ENCODE assay signal across 8 mouse cellular contexts in genomic region chr6:113623386-113623785, GRCm38 (mm10). TPM values are rescaled to one million over a fixed set of nuclear protein-coding genes. Genes with fewer than 3 reads are reported as not detected.
DNase-seq lines count a peak whose midpoint lies in the region; ATAC-seq lines count a peak whose summit lies in the region.

No protein-coding gene starts in this region.

- no peaks in the 10 kb centered on the region for H3K9me3 ChIP-seq in kidney, embryonic 15.5 days (replicated peaks)
- no peaks in the 10 kb centered on the region for H3K9me3 ChIP-seq in hindbrain, embryonic 16.5 days (ENCODE audit: control insufficient read depth, low read length)
- H3K9me3 ChIP-seq in midbrain, embryonic 16.5 days (replicated peaks; ENCODE audit: control insufficient read depth, low read length, poor library complexity, severe bottlenecking) = no peaks in the 10 kb centered on the region

- no peak overlapping the region for H3K9ac ChIP-seq in kidney, embryonic 15.5 days
- H3K9ac ChIP-seq in hindbrain, embryonic 16.5 days (ENCODE audit: low read depth, low read length) = peak overlapping the region; percentile 82
- H3K9ac ChIP-seq in midbrain, embryonic 16.5 days (ENCODE audit: low read depth, low read length) = no peak overlapping the region

- 0 out of 2 replicates have a peak, but pooled peaks have one; percentile 17 for ATAC-seq in kidney, embryonic 15.5 days (replicated peaks; ENCODE audit: low FRiP score)
- ATAC-seq in hindbrain, embryonic 16.5 days = no peak
- ATAC-seq in midbrain, embryonic 16.5 days = no peak; the same call in 1 of the 2 replicates
- no peak for ATAC-seq in granulocyte monocyte progenitor cell, adult 5-6 weeks (replicated peaks; ENCODE audit: poor library complexity, severe bottlenecking)

- no peaks in the 10 kb centered on the region for H3K27me3 ChIP-seq in kidney, embryonic 15.5 days
- no peaks in the 10 kb centered on the region for H3K27me3 ChIP-seq in hindbrain, embryonic 16.5 days (replicated peaks; ENCODE audit: control insufficient read depth, insufficient read depth, low read length)
- H3K27me3 ChIP-seq in midbrain, embryonic 16.5 days (ENCODE audit: control insufficient read depth, insufficient read depth, low read depth, low read length) = no peaks in the 10 kb centered on the region

- DNase-seq in kidney, adult 8-10 months = no peak
- DNase-seq in T-cell, adult 2 months (ENCODE audit: low spot score) = no peak
- DNase-seq in thymus, postnatal 10 days (ENCODE audit: low spot score in 2 of 2) = no peak

- peak overlapping the region; percentile 85 for H3K4me2 ChIP-seq in kidney, embryonic 15.5 days
- peak overlapping the region; percentile 83 for H3K4me2 ChIP-seq in hindbrain, embryonic 16.5 days (ENCODE audit: low read length)
- H3K4me2 ChIP-seq in midbrain, embryonic 16.5 days (ENCODE audit: low read length) = peak overlapping the region; percentile 75

- peak overlapping the region; percentile 91 for H3K27ac ChIP-seq in kidney, embryonic 15.5 days
- peak overlapping the region; percentile 78 for H3K27ac ChIP-seq in brown adipose tissue, adult 24 weeks (replicated peaks; ENCODE audit: low read depth, low read length)
- no peak overlapping the region for H3K27ac ChIP-seq in hindbrain, embryonic 16.5 days (ENCODE audit: low read depth, low read length)
- H3K27ac ChIP-seq in midbrain, embryonic 16.5 days (ENCODE audit: low read length) = peak overlapping the region; percentile 87

- peaks cover 15% of the 10 kb centered on the region for H3K4me1 ChIP-seq in kidney, embryonic 15.5 days
- H3K4me1 ChIP-seq in brown adipose tissue, adult 24 weeks (ENCODE audit: control insufficient read depth, insufficient read depth, insufficient read length, low read length) = no peaks in the 10 kb centered on the region
- H3K4me1 ChIP-seq in hindbrain, embryonic 16.5 days (ENCODE audit: control insufficient read depth, insufficient read depth, low read depth, low read length) = peaks cover 12% of the 10 kb centered on the region
- H3K4me1 ChIP-seq in midbrain, embryonic 16.5 days (ENCODE audit: control insufficient read depth, insufficient read depth, low read length) = peaks cover 16% of the 10 kb centered on the region

- 62% methylated on average over 5 of the region's 5 CpGs for WGBS in kidney, embryonic 15.5 days
- 73% methylated on average over 5 of the region's 5 CpGs for WGBS in hindbrain, embryonic 16.5 days
- WGBS in midbrain, embryonic 16.5 days = 75% methylated on average over 5 of the region's 5 CpGs

- peak overlapping the region; percentile 74 for H3K4me3 ChIP-seq in kidney, embryonic 15.5 days (replicated peaks)
- peak overlapping the region; percentile 71 for H3K4me3 ChIP-seq in brown adipose tissue, adult 24 weeks (ENCODE audit: insufficient read depth, low read depth, low read length)
- H3K4me3 ChIP-seq in hindbrain, embryonic 16.5 days (ENCODE audit: low read length) = peak overlapping the region; percentile 85
- peak overlapping the region; percentile 79 for H3K4me3 ChIP-seq in midbrain, embryonic 16.5 days (ENCODE audit: low read depth, low read length)

- peaks cover 18% of the 10 kb centered on the region for H3K36me3 ChIP-seq in kidney, embryonic 15.5 days
- H3K36me3 ChIP-seq in hindbrain, embryonic 16.5 days (ENCODE audit: control insufficient read depth, insufficient read depth, low read length) = peaks cover 3% of the 10 kb centered on the region; the same call in 1 of the 2 replicates
- peaks cover 6% of the 10 kb centered on the region for H3K36me3 ChIP-seq in midbrain, embryonic 16.5 days (ENCODE audit: control insufficient read depth, insufficient read depth, low read length)

RNA-seq across cellular contexts. Expression of gene Vhl, which starts 0.4 kb away (rescaled TPM):
- polyA plus RNA-seq in kidney, embryonic 15.5 days (2015; fragmentation: Nextera tagmentation; extraction: Ambion mirVana) = 36.1 and 39.3 TPM in 2 replicates
- polyA plus RNA-seq in brown adipose tissue, adult 24 weeks (2012; ENCODE audit: insufficient read depth, insufficient read length, missing spikeins) = 13.2 and 15.0 TPM in 2 replicates
- 73.0 and 74.5 TPM in 2 replicates for polyA plus RNA-seq in hindbrain, embryonic 16.5 days (2015; fragmentation: Nextera tagmentation; extraction: Ambion mirVana)
- polyA plus RNA-seq in midbrain, embryonic 16.5 days (2015; fragmentation: Nextera tagmentation; extraction: Ambion mirVana) = 70.1 and 77.8 TPM in 2 replicates
- 15.7 and 24.6 TPM in 2 replicates for total RNA-seq in granulocyte monocyte progenitor cell, adult 5-6 weeks (2014; fragmentation: Nextera tagmentation)
- 11.0 and 11.3 TPM in 2 replicates for total RNA-seq in granulocyte monocyte progenitor cell, adult 5-6 weeks (2017)

RNA-seq across cellular contexts. Expression of gene Irak2, which starts 14.9 kb away (rescaled TPM):
- polyA plus RNA-seq in kidney, embryonic 15.5 days (2015; fragmentation: Nextera tagmentation; extraction: Ambion mirVana) = 5.2 and 5.3 TPM in 2 replicates
- polyA plus RNA-seq in brown adipose tissue, adult 24 weeks (2012; ENCODE audit: insufficient read depth, insufficient read length, missing spikeins) = 18.9 and 19.7 TPM in 2 replicates
- 2.6 and 2.8 TPM in 2 replicates for polyA plus RNA-seq in hindbrain, embryonic 16.5 days (2015; fragmentation: Nextera tagmentation; extraction: Ambion mirVana)
- polyA plus RNA-seq in midbrain, embryonic 16.5 days (2015; fragmentation: Nextera tagmentation; extraction: Ambion mirVana) = 1.3 and 2.1 TPM in 2 replicates
- total RNA-seq in granulocyte monocyte progenitor cell, adult 5-6 weeks (2014; fragmentation: Nextera tagmentation) = 6.7 and 9.5 TPM in 2 replicates
- 6.4 and 17.5 TPM in 2 replicates for total RNA-seq in granulocyte monocyte progenitor cell, adult 5-6 weeks (2017)

RNA-seq across cellular contexts. Expression of gene Brk1, which starts 18.8 kb away (rescaled TPM):
- 206 and 211 TPM in 2 replicates for polyA plus RNA-seq in kidney, embryonic 15.5 days (2015; fragmentation: Nextera tagmentation; extraction: Ambion mirVana)
- 158 and 192 TPM in 2 replicates for polyA plus RNA-seq in brown adipose tissue, adult 24 weeks (2012; ENCODE audit: insufficient read depth, insufficient read length, missing spikeins)
- polyA plus RNA-seq in hindbrain, embryonic 16.5 days (2015; fragmentation: Nextera tagmentation; extraction: Ambion mirVana) = 246 and 270 TPM in 2 replicates
- 227 and 250 TPM in 2 replicates for polyA plus RNA-seq in midbrain, embryonic 16.5 days (2015; fragmentation: Nextera tagmentation; extraction: Ambion mirVana)
- total RNA-seq in granulocyte monocyte progenitor cell, adult 5-6 weeks (2014; fragmentation: Nextera tagmentation) = 223 and 247 TPM in 2 replicates
- 96.6 and 108 TPM in 2 replicates for total RNA-seq in granulocyte monocyte progenitor cell, adult 5-6 weeks (2017)

RNA-seq across cellular contexts. Expression of gene Fancd2os, which starts 22.9 kb away (rescaled TPM):
- 0.84 and 0.87 TPM in 2 replicates for polyA plus RNA-seq in kidney, embryonic 15.5 days (2015; fragmentation: Nextera tagmentation; extraction: Ambion mirVana)
- not detected in 2 replicates for polyA plus RNA-seq in brown adipose tissue, adult 24 weeks (2012; ENCODE audit: insufficient read depth, insufficient read length, missing spikeins)
- polyA plus RNA-seq in hindbrain, embryonic 16.5 days (2015; fragmentation: Nextera tagmentation; extraction: Ambion mirVana) = 0.21 and 0.22 TPM in 2 replicates
- polyA plus RNA-seq in midbrain, embryonic 16.5 days (2015; fragmentation: Nextera tagmentation; extraction: Ambion mirVana) = not detected in 2 replicates
- total RNA-seq in granulocyte monocyte progenitor cell, adult 5-6 weeks (2014; fragmentation: Nextera tagmentation) = not detected in 2 replicates
- not detected in 2 replicates for total RNA-seq in granulocyte monocyte progenitor cell, adult 5-6 weeks (2017)
